Mouse (Mus musculus) lung, adult 18-20 months (tissue): ENCODE results near the gene Atg101.

Experiments
- DNase-seq, 2 experiments: peaks; one replicate each; pipeline ENCODE4 v3.0.0; 2022; ENCODE audit warnings: mixed read lengths in 2 of 2

Atg101 gene

DNA sequence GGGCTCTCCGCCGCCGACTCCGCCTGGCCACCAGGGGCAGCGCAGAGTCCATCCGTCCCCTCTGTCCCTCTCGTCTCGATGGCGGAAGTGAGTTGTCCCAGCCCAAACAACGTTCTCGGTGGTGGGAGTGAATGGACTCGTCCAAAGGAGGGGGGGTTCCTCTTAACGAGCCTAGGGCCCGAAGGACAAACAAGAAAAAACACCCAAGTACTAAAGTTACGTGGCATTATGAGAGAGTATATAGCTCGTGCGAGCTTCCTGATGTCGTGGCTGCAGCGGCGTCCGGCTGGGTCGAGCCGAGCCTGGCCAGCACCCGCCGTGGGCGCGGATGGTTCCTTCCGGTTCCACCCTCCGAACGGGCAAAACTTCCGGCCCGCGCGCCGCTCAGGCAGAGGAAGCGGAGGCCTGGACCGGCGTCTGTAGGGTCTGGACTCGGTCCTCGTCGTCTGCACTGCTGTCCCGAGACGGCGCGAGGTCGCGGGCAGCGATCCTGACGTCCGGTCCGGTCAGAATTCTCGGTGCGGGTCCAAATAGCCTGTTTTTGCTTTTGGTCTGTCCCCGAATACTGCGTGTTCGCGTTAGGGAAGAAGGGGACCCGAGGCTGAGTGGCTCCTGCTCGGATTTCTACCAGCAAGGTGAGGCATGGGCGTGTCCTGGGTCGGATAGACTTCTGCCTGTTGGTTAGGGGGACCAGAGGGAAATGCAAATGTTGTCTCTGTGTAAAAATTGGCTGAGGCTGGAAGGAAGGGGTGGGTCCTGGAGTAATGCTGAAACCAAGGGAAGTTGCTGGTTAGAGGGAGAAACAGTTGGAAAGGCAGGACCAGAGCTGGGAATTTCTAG, at the start of gene Atg101:
Gene Atg101, plus strand, starts transcription at position 362 of the 840 bp plus-strand sequence.
- DNase-seq: peak; percentile 91 to 94

DNA sequence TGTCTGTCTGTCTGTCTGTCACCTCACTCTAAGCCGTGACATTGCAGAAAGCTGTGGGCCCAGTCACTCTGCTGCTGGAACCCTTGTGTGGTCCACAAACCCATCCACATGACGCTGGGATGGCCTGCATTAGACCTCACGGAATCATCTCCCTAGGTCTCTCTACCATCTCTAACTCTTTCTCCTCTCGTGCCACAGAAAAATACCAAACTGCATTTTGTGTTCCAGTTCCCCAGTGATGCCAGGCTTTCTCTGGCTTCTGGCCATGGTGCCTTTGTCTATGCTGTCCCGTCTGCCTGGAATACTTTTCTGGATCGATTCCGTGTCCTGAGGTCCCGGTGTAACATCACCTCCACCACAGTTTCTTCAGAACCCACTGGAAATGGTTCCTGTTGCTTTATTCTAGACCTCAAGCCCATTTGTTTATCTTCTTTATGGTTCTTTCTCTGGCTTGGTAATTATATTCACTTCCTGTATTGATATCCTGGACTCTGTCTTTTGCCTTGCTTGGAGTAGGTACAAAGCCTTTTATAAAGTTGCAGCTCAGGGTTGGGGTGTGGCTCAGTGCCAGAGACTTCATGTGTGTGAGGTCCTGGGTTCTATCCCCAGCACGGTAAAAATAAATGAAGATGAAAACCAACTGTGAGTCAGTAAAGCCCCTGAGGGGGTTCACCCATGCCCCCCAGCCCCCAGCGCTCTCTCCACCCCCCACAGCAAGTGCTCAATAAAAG, 49.3 kb upstream of the Atg101 start:
- DNase-seq: no peak

DNA sequence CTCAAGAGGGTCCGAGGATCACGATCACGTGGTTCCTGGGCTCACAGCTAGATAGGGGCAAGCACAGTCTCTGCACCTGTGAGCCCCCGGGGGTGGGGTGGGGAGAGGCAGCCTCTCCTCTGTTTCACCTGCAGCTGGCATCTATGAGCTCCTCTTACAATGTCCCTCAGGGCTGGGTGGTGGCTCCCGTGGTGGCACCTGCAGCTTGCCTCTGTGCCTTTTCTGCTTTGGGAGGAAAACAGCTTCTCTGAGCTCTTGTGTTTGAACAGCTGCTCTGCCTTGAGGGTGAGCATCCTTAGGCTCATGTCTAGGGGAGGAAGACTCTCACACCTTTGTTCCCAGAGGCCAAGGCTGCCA, 48.8 kb upstream of the Atg101 start:
- DNase-seq: no peak

DNA sequence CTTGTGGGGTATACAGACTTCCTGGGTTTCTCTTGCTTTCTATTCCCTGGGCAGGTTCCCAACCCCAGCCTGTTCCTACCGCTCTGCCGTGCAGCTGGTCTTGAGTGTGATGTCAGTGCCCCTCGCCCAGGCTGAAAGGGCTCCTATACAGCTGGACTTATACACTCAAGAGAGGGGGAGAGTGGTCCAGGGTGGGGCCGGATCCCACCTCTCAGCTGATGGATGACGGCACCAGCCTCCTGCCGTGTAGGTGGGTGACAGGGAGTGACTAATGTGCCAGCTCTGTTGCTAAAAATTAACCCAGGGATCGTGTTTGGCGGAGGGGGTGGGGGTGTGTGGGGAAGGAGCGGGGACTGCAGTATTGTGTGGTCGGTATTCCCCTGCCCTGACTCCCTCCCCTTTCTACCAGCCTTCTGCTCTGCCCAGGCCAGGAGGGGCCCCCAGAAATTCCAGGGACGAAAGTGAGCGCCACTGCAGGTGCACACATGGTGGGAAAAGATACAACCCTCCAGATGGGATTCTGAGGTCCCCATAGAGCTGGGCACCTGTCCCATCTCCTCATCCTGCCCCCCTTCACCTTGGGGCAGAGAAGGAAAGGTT, 48.2 kb upstream of the Atg101 start:
- DNase-seq: no peak

DNA sequence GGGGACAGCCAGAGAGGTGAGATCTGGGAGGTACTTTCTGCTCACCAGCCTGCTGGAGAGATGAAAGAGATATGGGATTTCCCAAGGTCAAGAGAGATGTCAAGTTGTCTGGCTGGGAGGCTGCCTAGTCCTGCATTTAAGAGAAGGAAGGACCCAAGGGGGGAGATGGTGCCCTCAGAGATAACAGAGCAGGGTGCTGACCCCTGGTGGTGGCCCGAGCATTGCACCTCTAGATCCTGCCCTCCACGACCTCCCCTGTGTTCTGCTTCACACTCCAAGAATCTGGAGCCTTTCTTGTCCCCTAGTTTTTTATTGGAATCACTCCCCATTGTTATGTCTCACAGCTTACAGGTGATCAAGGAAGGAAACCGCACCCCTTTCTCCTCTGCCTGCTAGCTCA, 47.2 kb upstream of the Atg101 start:
- peak; percentile 69 to 77 for DNase-seq

DNA sequence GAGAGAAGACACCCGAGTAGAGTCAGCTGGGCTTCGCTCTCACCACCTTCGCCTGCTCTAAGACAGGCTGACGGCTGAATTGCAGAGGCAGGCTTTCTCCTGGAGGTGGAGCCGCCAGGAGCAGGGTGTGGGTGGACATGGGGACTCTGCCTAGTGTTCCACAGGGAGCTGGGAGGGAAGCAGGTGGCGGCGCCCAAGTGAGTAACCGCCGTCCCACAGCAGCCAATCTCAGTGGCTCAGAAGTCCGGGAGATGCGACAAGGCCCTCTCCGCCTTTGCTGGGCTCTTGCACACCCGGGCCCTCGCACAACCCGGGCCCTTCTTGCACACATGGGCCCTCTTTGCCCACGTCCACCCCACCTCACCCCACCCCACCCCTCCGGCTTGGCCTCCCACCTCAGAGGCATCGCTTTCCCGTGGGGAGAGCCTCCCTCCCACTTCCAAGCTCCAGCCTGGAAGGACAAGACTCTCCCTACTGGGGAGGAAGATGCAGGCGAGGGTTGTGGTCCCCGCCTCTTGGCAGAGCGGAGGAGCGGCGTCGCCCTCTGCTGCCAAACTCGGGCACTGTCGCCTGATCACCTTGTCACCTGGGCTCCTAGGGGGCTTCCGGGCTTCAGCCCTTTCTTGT, 45.1 kb upstream of the Atg101 start:
- no peak for DNase-seq

DNA sequence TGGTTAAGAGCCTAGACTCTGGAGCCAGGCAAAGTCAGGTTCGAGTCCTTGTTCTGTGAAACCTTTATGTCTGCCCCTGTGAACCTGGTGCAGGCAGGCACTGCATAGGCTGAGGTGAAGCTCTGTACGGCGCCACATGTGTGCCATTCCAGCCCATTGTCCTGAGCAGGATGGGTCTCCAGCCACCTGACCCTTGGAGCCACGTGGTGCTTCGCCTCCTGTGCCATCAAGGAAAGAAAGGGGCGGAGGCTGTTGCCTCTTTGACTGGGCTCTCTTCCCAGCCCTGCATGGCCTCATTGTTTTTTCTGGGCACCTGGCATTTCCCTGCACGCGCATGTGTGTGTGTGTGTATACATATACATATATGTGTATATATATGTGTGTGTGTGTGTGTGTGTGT, 44.3 kb upstream of the Atg101 start:
- no peak for DNase-seq

DNA sequence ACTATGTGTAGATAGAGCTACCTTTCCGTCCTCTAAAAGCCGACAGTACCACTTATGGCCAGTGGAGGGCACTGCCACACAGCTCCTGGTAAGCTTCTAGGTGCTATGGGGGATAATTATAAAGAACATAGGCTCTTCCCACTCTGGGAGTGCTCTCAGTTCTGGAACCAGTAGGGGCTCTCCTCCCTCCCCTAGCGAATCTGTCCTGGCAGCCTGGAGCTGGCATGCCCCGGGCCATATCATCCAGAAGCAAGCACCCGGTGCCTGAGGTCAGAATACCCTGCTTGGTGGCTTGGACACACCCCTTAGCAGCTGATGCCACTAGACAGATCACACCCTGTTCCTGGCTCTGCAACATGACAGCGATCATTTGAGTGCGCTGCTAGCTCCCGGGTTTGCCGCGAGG, 43.3 kb upstream of the Atg101 start:
- DNase-seq: peak; percentile 87 to 89

DNA sequence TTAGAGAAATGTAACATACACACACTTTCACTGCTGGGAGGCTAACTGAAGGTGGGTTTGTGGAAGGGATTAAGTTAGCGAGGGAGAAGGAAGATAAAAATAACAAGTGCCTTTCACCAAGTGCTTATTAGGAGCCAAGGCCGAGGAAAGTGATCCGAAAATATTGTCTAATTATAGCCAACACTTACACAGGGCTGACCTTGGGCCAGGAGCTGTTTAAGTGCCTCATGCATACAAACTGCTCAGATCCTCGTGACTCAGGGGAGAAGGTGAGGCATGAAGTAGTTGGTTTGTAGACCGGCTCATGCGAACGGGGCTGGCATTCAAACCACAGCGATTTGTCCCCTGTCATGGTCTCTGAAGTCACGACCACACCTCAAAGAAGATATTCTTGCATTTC, 42.8 kb upstream of the Atg101 start:
- no peak for DNase-seq

DNA sequence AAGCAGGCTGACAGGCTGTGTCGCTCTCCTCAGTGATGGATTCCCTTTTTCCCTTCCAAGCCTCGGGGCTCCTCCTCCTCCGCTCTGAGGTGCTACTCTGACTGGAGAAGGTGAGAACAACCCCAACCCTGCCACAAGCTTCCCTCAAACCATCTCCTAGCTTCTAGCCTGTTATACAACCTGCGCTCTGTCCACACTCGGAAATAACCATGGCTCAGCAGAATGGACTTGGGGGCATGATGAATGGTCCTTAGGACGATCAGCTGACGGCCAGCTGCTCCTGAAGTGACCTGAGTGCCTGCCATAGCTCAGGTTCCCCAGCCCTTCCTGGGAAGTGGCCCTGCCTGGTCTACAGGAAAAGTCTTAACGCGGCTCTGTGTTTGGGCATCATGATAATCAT, 42.2 kb upstream of the Atg101 start:
- DNase-seq: no peak

DNA sequence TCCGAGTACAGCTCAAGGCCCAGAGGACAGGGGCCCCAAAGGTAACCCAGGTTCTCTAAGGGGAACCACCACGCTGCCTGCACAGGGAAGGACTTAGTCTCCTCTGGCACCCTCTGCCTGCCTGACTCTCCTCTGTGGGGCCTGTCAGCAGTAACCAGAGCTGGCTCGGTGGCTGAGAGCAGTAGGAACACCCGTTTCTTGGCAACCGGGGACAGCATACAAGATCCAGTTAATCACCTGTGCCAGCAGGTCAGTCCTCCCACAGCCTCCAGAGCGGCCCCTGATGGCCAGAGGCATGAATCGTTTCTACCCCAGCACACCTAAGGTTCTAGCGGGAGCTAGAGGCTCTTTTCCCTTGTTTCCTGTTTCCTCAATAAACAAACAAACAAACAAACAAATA, 41.4 kb upstream of the Atg101 start:
- DNase-seq: peak; percentile 79 to 90

DNA sequence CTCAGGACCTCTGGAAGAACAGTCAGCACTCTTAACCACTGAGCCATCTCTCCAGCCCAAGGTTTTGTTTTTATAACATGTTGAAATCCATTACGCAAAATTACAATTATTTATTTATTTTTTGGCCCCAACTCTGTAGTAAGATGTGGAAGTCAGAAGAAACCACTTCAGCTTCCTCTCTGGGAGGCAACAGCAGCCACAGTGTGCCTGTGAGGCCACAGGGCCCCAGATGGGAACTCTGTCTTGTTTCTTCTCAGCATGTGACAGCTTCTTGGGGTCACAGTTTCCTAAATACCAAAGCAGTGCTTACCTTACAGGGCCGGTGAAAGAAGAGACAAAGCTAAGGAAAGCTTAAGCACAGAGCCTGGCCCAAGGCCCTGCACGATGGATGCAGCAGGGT, 40.1 kb upstream of the Atg101 start:
- DNase-seq: no peak

DNA sequence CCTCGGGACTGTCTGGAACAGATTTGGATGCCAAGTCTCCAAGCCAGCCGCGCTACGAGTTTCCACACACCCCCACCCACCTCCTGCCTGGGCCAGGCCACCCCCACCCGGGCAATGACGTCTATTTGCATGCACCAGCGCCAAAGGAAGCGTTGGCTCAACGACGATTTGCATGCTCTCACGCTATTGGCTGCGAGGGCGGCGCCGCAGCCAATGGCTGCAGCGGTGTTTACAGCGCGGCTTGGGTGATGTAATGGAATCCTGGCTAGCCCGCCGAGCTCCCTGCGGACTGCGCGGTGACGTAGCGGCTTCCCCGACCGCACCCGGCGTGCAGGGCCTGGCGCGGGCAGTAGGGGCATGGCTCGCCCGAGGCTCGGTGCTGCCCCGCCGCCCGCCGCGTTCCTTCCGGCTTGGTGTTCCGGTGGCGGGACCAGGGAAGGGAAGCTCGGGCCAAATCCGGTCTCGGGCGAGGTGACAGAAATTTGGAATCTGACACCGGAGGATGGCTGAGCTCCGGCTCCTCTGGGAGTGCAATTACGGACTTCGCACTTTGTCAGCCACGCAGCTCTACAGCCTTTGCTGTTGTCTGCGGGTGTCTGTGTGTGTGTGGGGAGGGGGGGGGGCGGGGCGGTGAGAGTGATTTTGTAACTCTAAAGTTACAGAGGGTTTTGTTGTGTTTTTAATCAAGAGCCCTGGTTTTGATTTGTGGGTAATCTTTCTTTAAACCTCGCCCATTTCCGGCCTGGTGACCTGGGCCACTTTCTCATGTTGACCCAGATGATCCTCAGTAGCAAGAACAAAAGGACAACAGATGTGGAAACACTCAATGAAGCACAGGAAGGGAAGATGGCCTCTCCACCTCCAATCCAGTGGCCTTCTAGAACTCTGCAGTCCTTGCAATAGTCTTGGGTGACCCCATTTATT, 37.6 kb upstream of the Atg101 start:
- peak; percentile 98 to 99 for DNase-seq

DNA sequence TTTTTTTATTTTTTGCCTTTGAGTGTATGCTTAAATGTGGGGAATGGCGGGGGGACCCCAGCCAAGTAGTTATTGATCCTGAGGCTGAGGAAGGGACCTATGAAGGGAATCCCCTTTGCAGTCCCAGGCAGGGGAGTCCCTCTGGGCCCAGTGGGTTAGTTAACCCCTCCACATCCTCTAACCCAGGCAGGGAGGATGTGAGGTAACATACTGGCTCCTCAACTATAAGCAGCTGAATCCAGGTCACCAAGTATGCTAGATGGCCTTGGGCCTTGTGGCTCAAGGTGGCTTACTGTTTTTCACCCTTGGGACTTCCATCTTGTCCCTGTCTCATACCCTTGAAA, 36.9 kb upstream of the Atg101 start:
- no peak for DNase-seq

DNA sequence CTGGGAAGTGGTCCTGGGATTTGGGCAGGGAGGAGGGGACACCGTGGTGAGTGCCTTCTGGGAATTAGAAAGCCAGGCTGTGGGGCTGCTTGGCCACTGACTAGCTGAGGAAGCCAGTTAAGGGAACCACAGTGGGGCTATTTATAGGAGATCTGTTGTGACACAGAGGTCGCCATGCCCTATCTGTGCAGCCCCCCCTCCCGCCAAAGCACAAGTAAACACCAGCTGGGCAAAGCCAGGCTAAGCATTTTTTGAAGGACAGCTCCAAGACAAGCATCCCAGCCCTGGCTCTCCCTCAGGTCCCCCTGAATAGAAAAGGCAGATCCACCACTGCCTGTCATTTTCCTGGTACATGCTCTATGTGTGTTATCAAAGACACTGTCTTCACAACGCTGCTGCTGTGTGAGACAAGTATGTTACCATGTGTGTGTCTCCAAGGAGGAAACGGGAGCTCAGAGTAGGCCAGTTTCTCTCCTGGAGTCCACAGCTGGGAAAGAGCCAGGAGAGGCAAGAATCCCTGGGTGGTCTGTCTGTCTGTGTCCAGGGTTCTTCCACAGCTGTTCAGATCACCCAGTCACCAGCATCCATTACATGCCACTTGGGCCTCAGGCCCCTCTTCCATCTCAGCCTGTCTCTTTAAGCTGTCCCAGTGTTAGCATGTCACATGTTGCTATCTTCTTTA, 35.9 kb upstream of the Atg101 start:
- DNase-seq: no peak

DNA sequence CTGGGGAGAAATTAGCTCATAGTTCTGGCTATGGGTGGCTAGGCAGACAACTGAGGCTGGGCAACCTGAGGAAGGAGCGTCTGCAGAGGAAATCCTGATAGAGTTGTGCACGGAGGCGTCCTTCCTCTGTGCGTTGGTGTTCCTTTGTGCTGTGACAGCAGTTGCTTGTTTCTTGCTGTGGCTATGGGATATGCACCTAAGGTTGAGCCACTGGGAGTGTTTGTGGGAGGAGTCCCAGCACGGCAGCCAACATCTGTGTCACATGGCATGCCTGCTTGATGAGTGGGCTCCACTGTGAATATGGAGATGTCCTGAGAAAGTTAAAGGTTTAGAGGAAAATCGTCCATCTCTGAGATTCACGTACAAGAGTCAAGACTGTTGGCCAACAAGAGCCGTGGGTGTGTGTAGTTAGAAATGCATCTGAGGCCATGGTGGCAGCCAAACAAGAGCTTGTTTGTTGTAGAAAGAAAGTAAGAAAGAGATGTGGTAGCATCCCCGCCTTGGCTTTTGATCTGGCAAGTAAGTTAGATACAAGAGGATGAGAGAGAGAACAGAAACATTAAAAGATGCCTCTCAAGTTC, 33.8 kb upstream of the Atg101 start:
- DNase-seq: no peak

DNA sequence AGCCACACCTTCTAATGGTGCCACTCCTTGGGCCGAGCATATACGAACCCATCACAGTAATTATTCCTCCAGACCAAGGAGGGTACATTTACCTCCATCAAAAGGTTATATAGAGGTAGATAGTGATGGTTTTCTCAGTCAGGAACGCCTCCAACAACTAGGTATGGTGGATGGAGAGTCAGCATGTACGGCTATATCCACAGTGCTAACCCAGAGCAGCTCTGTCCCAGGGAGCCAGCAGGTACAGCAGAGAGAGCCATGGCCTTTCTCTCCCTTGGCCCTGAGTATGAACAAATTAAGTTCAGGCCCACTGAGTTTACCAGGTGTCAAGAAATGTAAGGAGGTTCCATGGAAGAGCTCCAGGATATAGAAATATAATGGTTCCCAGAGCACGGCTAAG, 32.1 kb upstream of the Atg101 start:
- no peak for DNase-seq

DNA sequence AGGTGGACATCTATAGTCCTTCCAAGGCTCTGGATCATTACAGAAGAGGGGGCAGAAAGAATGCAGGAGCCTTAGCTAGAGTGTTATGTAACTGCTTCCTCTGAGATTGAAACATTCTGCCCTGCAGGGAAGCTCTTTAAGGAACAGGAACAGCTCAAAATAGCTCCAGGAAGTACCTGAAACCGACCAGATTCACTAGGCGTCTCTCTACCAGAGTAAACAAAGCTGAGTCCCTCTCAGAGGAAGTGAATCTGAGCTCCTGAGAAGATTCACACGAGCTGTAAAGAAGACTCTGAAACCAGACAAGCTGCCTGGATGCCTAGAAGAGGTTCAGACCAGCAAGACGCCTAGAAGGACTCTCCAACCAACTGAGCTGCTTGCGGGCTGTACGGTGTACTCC, 31.5 kb upstream of the Atg101 start:
- no peak for DNase-seq

DNA sequence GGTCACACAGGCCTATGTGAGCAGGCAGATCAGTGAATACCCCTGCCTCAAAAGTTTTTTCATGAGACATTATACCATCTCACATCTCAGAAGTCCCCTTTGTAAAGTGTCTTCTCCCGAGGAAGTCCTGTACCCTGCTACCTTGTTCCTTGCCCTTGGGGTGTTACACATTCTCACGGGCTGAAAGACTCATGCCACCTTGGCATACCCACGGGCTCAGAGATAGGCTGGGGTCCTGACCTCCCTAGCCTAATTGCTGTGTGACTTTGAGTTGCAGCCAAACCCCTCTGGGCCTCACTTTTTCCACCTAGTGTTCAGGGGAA, 30.5 kb upstream of the Atg101 start:
- DNase-seq: no peak

DNA sequence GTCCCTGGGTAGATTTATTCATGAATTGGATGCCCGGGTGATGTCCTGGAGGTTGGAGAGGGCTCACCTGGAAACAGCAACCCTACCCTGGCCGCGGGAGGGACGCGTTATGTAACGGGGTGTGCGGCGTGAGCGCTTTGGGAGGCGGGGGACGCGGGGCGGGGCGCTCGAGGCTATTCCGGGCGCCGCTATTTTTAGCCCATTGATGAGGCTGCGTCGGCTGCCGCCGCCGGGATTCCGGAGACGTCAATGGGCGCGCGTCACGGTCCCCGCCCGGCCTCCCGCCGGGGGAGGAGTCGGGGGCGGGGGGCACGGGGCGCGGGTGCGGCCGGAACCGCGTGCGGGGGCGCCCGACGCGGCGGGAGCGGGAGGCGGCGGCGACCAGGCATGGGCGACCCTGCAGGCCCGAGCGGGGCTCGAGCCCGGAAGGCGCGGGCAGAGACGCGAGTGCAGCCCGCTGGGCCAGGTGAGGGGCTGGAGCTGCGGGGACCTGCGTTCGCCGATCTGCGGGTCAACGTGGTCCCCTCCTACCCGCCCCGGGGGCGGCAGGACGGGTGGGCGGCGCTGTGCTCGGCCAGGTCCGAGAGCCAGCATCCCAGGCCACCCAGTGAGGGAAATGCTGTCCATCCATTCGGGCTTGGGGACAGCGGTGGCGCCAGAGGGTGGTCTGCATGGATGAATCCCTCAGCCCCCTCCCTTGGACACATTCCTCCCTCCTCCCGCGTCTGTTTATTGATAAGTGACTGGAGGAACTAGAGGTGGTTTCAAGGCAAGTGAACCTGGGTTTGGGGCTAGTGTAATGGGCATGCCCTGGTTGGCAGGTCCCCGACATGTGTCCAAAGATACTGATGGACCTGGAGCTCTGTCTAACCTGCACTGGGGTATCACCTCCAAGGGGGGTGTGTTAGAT, 29.9 kb upstream of the Atg101 start, which contains the start of gene Nr4a1:
Gene Nr4a1, plus strand, starts transcription at position 384 of the 910 bp plus-strand sequence.
- DNase-seq: peak; percentile 88 to 92
